Mouse (Mus musculus): ENCODE results near the gene Fdx1.

DNA sequence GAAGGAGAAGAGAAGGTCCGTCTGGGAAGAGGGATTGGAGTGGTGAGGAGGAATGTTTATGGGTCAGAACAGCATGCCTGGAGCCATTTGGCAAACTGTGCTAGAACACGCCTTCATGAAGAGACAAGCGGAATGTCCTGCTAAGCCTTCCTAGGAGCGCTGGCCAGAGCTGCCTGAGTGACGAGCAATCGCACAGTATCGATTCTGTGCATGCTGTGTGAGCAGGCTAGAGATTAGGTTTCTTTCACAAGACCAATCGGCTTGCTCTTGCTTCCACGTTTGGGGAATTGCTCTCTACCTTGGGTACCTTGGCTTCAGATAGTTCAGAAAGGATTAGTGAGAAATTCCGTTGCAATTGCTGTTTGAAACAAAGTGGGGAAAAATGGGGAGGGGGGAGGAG, 35.2 kb downstream of the Fdx1 start:
- no peak for TF ChIP-seq POLR2A (IDR thresholded peaks at IDR 0.05; ENCODE audit: control insufficient read depth, extremely low read depth, insufficient read depth, low read length, poor library complexity)
- no peak for TF ChIP-seq CTCF (IDR thresholded peaks at IDR 0.05; ENCODE audit: borderline replicate concordance, control insufficient read depth, extremely low read depth, insufficient read depth, low read length, poor library complexity)

Measured in thymus, adult 2 months (tissue).